Mouse (Mus musculus) fibroblast of lung, adult 2 months (primary cell): ENCODE measurements at regions not wholly inside any gene's neighbourhood (a gene's known extent, or its start where the extent isn't known, plus 50 kb on each side); places are given as distances from the start of the nearest gene placed in this dataset.
A peak's percentile ranks its signal among the peaks of the same experiment; 100 is the strongest.

Source experiments
- DNase-seq: peaks from one replicate; pipeline ENCODE4 v3.0.0-alpha.2; 2011; ENCODE audit warnings: low read depth

GRCm38 (mm10) chr7:69837379-69837778 is 529.2 kb downstream of the Nr2f2 start:
- DNase-seq, result no peak

DNA sequence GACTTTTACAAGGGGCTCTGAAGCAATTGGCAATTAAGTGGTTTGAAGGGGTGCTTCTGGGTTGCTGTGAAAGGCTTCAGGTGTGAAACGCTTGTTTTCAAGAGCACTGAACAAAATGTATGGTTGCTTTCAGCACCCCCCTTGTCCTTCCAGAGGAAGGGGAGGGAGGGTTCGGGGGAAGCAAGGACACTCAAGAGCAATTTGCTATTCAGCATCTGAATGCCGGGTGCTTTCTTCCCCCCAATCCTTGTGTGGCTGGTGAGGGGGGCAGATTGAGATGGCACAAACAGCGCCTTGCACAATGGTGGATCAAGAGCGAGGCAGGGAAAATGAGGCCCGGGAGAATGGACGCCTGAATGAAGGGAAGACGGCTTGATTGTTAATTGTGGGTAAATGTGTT is 539.3 kb downstream of the Nr2f2 start:
- DNase-seq, result no peak

DNA sequence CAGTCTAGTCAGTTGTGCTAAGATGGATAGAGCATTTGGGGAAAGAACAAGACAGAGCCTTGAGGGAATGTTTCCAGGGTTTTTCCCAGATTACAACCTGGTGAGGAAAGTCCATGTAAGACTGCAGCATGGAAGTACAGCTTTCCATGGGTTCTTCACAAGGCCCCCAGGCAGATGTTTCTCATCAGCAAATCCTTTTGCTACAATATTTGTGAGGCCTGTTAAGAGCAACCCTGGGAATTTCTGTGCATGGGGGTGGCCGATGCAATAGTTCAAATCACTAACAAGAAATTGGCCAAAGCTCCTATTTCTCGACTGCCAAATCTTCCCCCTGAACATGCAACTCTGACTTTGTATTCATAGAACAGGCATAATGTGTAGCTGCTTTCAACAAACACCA is 546.0 kb downstream of the Nr2f2 start:
- DNase-seq, result no peak

DNA sequence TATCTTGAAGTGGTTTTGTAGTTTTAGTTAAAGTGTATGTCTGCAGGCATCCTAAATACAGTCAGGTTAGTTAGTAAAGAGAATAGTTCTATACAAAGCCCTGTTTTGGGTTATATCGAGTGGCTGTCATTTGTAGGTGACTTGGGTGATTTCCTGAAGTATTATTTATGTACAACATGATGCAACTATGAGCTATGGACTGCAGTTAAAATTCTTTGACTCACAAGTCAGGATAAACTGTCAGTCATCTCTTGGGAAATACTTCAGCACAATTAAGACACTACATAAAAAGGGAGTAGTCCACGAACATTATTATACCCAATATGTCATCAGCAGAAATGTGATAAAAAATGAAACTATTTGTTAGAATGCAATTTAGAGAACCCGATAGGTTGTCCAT is 554.2 kb downstream of the Nr2f2 start:
- no peak for DNase-seq

- DNase-seq, result no peak
Observed at GRCm38 (mm10) chr7:69810873-69811272, 555.7 kb downstream of the Nr2f2 start.

DNA sequence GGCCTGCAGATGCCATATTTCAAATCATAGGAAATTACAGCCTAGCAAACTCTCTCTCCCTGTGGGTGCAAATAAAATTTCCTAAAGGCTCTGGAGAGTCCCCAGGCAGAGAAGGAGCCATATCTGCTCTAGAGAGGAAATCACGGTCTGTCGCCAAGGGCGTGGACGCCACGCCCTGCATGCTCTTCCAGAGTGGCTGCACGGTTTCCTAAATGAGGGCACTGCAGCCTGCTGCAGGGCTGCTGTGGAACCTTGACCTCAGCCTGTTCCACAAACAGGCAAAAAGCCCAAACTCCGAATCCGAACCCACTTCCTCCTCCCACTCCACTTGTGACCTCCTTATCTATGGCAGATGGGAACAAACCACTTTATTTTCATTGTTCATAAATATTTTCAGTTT is 559.3 kb downstream of the Nr2f2 start:
- no peak for DNase-seq

DNA sequence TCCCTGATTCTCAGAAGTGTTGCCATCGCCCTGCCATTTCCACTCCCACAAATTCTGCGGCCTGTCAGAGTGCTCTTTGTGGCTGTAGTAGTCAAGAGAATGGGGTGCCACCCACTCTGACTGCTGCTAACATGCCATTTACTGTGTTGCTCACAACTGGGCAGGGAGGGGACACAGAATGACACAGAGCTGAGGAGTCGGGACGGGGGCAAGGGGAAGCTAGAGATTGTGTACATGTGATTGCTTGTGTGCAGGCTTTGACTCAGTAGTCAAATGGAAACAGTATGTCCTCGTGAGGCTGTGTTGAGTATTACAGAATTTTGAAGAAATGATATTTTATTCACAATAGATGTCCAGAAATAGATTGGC is 595.6 kb downstream of the Nr2f2 start:
- DNase-seq, result no peak

DNA sequence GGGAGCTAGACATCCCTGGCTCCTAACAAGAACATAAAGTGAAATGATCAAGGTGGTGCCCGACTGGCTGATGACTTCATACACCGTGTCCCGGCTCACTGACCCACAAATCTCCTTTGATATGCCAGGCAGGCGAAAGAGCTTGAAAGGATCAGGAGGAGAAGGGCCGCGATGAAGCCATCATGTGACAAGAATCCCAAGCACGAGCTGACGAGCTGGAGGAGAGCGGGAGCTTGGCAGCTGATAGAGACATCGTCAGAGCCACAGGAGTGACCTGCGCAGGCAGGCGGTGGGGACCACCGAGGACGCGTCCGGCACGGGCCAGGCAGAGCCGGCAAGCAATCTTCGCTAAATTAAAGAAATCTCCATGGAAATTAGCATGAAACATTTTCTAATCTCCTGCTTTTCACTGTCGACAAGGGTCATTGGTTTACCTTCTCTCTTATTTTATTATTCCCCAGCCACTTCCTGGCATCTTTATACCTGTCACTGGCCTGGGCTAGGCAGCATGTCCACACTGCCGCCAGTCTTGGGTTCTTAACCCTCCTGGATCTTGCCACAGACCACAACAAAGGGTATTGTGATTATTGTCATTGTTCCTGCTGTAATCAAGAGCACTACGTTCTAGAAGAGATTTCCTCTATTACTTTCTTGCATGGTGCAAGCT is 596.1 kb downstream of the Nr2f2 start:
- DNase-seq, result no peak

DNA sequence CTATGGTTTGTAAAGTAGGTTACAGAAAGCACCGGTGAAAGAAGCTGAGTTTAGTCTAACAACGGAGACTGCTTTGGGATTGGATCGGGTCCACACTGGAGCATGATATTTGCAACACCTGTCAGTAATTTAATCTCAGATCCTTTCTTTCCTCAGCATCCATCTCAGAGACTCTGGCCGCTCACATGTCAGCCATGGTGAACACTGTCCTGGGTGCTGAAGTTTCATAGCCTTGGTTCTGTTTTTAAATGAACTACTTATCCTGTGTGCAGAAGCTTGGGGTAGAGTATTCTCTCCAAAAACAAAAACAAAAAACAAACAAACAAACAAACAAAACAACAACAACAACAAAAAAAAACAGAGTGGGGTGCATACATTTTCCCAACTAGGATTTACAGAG is 600.1 kb downstream of the Nr2f2 start:
- no peak for DNase-seq

- no peak for DNase-seq
Observed at GRCm38 (mm10) chr7:69740495-69740894, 626.0 kb downstream of the Nr2f2 start.

GRCm38 (mm10) chr7:69738998-69739397 is 627.5 kb downstream of the Nr2f2 start:
- DNase-seq, result no peak

- DNase-seq, result peak; percentile 67
Observed at GRCm38 (mm10) chr7:69715081-69715480, 651.5 kb downstream of the Nr2f2 start.

DNA sequence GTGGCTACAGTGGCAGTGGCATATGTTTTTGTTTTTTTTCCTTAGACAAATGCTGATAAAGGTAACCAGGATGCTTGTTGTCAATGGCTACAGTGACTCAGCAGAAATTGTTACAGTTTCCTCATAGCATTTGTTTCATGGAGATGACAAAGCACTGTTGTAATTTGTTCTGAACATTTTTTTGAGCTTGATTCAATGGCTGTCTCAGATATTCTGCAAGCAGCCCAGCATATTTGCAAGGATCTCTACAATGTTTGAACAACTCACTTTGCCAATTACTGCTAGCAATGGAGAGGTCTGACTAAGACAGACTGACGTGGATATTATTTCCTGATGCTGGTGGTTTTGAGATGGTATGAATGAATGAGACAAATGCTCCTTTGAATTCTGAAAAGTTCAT is 696.3 kb downstream of the Nr2f2 start:
- DNase-seq, result peak; percentile 34

GRCm38 (mm10) chr7:69655583-69655982 is 711.0 kb downstream of the Nr2f2 start:
- no peak for DNase-seq

DNA sequence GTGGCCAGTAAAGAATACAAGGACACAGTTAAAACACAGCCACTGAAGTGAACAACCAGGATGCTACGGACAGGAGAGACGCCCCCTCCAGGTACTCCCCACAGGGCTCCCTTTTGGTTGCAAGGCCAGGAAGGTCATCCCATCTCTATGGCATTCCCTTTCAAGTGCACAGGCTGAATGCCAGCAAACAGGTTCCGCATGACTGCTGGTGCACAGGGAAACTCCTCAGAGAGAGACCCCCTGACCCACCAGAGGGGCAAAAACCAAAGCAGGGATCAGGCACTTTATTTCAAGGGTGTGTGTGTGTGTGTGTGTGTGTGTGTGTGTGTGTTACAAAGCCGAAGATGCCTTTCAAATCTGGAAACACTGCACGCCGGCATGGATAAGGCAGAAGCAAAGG is 721.1 kb downstream of the Nr2f2 start:
- no peak for DNase-seq

GRCm38 (mm10) chr7:69641652-69642051 is 724.9 kb downstream of the Nr2f2 start:
- no peak for DNase-seq

DNA sequence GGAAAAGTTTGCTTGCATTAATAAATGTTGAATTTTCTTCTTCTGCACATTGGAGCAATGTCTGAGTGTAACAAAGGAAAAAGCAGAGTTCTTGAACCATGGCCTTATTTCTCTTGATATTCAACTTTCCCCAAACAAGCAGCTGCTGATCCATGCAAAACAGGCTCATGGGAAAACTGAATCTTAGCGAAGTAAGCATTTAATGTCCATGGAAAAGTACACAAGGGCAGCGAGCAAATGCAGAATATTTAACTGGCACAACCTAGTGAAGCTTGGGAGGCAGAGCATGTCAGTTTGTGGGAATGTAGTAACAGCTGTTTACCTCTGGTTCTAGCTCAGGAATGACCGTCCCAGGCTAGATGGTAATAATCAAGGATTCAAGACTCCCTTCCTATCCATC is 766.7 kb downstream of the Nr2f2 start:
- no peak for DNase-seq

DNA sequence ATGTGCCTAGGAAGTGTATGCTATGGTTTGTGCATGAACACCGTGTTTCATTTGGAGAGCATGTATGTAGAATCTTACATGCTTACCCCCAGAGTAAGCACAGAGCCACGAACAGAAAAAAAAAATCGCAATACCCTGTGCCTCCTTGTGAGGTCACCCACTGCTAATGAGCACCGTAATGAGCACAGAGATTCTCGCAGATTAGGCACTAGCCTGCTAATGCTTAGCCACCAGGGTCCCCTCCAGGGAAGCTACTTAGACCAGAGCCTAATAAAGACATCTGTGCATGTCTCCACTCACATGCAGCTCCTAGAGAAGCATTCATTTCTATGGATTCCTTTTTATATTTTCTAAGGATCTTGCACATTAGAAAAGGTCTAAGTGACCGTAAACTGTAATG is 780.8 kb downstream of the Nr2f2 start:
- DNase-seq, result no peak

DNA sequence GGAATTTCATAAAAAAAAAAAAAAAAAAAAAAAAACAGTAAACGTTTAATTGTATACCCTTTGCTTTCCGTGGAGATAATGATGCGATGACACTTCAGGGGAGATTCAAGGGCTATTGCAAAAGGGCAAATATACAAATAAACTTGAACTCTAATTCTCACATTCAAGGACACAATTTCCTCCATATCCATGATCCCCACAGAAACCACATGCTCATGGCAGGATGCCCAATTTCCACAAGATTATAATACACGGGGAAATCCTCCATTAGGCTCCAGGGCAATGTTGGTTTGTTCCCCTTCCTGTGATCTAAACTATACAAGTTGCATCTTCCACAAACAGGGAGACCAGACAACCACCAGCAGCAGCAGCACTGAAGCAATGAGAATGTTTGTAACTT is 781.4 kb downstream of the Nr2f2 start:
- DNase-seq, result no peak

- DNase-seq, result peak; percentile 33
Observed at GRCm38 (mm10) chr7:69584516-69584915, 782.0 kb downstream of the Nr2f2 start.

GRCm38 (mm10) chr7:69583901-69584300 is 782.6 kb downstream of the Nr2f2 start:
- no peak for DNase-seq

DNA sequence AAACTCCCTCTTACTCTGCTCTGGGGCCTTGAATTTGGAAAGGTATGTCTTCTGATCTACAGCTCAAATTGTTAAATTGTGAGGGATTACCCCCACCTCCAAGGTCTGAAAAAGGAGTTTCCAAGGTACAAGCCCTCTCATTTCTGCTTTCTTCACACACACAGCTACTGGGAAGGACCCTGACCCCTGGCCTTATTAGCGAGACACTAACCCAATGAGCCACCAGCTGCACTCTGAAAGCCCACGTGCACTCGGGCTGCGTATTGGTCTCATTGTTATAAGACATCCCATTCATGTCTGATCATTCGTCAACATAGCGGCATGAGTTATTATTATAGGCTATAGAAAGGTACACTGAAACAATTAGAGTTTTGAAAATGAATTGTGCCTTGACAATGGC is 784.9 kb downstream of the Nr2f2 start:
- no peak for DNase-seq

- DNase-seq, result no peak
Observed at GRCm38 (mm10) chr7:69578958-69579810, 787.4 kb downstream of the Nr2f2 start.

DNA sequence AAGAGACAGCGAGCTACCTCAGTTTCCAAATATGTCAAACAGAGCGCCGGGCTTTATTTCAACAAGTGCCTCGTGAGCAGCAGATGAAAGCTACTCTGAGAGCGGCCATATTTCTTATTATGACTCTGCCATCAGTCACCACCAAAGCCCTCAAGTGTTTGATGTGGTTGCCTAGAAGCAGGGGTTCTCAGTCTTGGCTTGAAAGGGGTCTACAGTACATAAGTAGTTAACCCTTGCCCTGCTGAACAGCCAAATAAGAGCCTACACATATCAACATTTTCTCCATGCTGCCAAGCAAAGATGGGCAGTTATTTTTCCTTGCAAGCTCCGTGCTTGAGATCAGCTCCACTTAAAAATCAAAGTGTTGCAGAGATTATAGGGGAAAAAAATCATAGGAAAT is 788.8 kb downstream of the Nr2f2 start:
- DNase-seq, result no peak
